Mouse (Mus musculus): ENCODE results near the gene Gmppb. TPM values are rescaled to one million over a fixed set of nuclear protein-coding genes. Genes with fewer than 3 reads are reported as not detected.
A peak's percentile ranks its signal among the peaks of the same experiment; 100 is the strongest.

Gene Gmppb
- polyA plus RNA-seq, 1 experiment from 2014 or later: 13.8 TPM

GRCm38 (mm10) chr9:108023216-108023615 lies 25.8 kb upstream of the Gmppb start:
- H3K27me3 ChIP-seq (ENCODE audit: control insufficient read depth, insufficient read depth, low read depth, low read length): no peaks in the 10 kb centered on the region
- no peak overlapping the region for H3K4me3 ChIP-seq (ENCODE audit: low read depth, low read length)
- no peak for ATAC-seq (ENCODE audit: low read depth)
- H3K4me2 ChIP-seq (ENCODE audit: low read depth, low read length): no peak overlapping the region
- 77% methylated on average over 3 of the region's 3 CpGs for WGBS (ENCODE audit: insufficient replicate concordance)
- no peaks in the 10 kb centered on the region for H3K9me3 ChIP-seq (replicated peaks; ENCODE audit: control insufficient read depth, low read length)
- H3K27ac ChIP-seq (ENCODE audit: low read length): no peak overlapping the region
- H3K4me1 ChIP-seq (ENCODE audit: control insufficient read depth, low read depth, low read length): peaks cover 8% of the 10 kb centered on the region
- H3K9ac ChIP-seq (ENCODE audit: low read depth, low read length): no peak overlapping the region
- H3K36me3 ChIP-seq (ENCODE audit: control insufficient read depth, insufficient read depth): peaks cover 37% of the 10 kb centered on the region

- H3K9me3 ChIP-seq (replicated peaks; ENCODE audit: control insufficient read depth, low read length): no peaks in the 10 kb centered on the region
- 87% methylated on average over 3 of the region's 3 CpGs for WGBS (ENCODE audit: insufficient replicate concordance)
- H3K4me3 ChIP-seq (ENCODE audit: low read depth, low read length): no peak overlapping the region
- ATAC-seq (ENCODE audit: low read depth): no peak
- H3K27ac ChIP-seq (ENCODE audit: low read length): no peak overlapping the region
- H3K4me2 ChIP-seq (ENCODE audit: low read depth, low read length): no peak overlapping the region
- peaks cover 41% of the 10 kb centered on the region for H3K36me3 ChIP-seq (ENCODE audit: control insufficient read depth, insufficient read depth)
- no peaks in the 10 kb centered on the region for H3K27me3 ChIP-seq (ENCODE audit: control insufficient read depth, insufficient read depth, low read depth, low read length)
- peaks cover 3% of the 10 kb centered on the region; the same call in 1 of the 2 replicates for H3K4me1 ChIP-seq (ENCODE audit: control insufficient read depth, low read depth, low read length)
- H3K9ac ChIP-seq (ENCODE audit: low read depth, low read length): no peak overlapping the region
Observed at GRCm38 (mm10) chr9:108026584-108026983, 22.5 kb upstream of the Gmppb start.

- no peak overlapping the region for H3K9ac ChIP-seq (ENCODE audit: low read depth, low read length)
- no peaks in the 10 kb centered on the region for H3K9me3 ChIP-seq (replicated peaks; ENCODE audit: control insufficient read depth, low read length)
- H3K4me3 ChIP-seq (ENCODE audit: low read depth, low read length): no peak overlapping the region
- no peak overlapping the region for H3K4me2 ChIP-seq (ENCODE audit: low read depth, low read length)
- ATAC-seq (ENCODE audit: low read depth): no peak
- H3K27me3 ChIP-seq (ENCODE audit: control insufficient read depth, insufficient read depth, low read depth, low read length): no peaks in the 10 kb centered on the region
- H3K4me1 ChIP-seq (ENCODE audit: control insufficient read depth, low read depth, low read length): no peaks in the 10 kb centered on the region
- H3K27ac ChIP-seq (ENCODE audit: low read length): no peak overlapping the region
- WGBS (ENCODE audit: insufficient replicate concordance): 89% methylated on average over 3 of the region's 3 CpGs
- H3K36me3 ChIP-seq (ENCODE audit: control insufficient read depth, insufficient read depth): peaks cover 52% of the 10 kb centered on the region
Observed at GRCm38 (mm10) chr9:108027867-108028266, 21.2 kb upstream of the Gmppb start.

- Histone ChIP-seq H3K27ac (ENCODE audit: low read length) (no peak overlapping the region), H3K27me3 (ENCODE audit: control insufficient read depth, insufficient read depth, low read depth, low read length) (no peaks in the 10 kb centered on the region), H3K4me2 (ENCODE audit: low read depth, low read length) (no peak overlapping the region), H3K4me1 (ENCODE audit: control insufficient read depth, low read depth, low read length) (no peaks in the 10 kb centered on the region), H3K9ac (ENCODE audit: low read depth, low read length) (no peak overlapping the region), H3K36me3 (ENCODE audit: control insufficient read depth, insufficient read depth) (peaks cover 50% of the 10 kb centered on the region), H3K9me3 (replicated peaks; ENCODE audit: control insufficient read depth, low read length) (no peaks in the 10 kb centered on the region), H3K4me3 (ENCODE audit: low read depth, low read length) (no peak overlapping the region)
- ATAC-seq (ENCODE audit: low read depth): no peak
- WGBS (ENCODE audit: insufficient replicate concordance): 90% methylated on average over 5 of the region's 5 CpGs
Observed at GRCm38 (mm10) chr9:108032126-108032525, 16.9 kb upstream of the Gmppb start.

GRCm38 (mm10) chr9:108035331-108036156 lies 13.5 kb upstream of the Gmppb start:
- 95% methylated on average over 2 of the region's 2 CpGs for whole genome bisulfite sequencing (ENCODE audit: insufficient replicate concordance)
- H3K4me3 ChIP-seq (ENCODE audit: low read depth, low read length): no peak overlapping the region
- ATAC-seq (ENCODE audit: low read depth): no peak
- H3K4me2 ChIP-seq (ENCODE audit: low read depth, low read length): no peak overlapping the region
- no peaks in the 10 kb centered on the region for H3K27me3 ChIP-seq (ENCODE audit: control insufficient read depth, insufficient read depth, low read depth, low read length)
- H3K9me3 ChIP-seq (replicated peaks; ENCODE audit: control insufficient read depth, low read length): no peaks in the 10 kb centered on the region
- no peaks in the 10 kb centered on the region for H3K4me1 ChIP-seq (ENCODE audit: control insufficient read depth, low read depth, low read length)
- H3K36me3 ChIP-seq (ENCODE audit: control insufficient read depth, insufficient read depth): peaks cover 52% of the 10 kb centered on the region
- H3K9ac ChIP-seq (ENCODE audit: low read depth, low read length): no peak overlapping the region
- no peak overlapping the region for H3K27ac ChIP-seq (ENCODE audit: low read length)

GRCm38 (mm10) chr9:108044751-108045492 lies 4.1 kb upstream of the Gmppb start:
- Histone ChIP-seq H3K27ac (ENCODE audit: low read length) (no peak overlapping the region), H3K4me2 (ENCODE audit: low read depth, low read length) (no peak overlapping the region), H3K27me3 (ENCODE audit: control insufficient read depth, insufficient read depth, low read depth, low read length) (no peaks in the 10 kb centered on the region), H3K36me3 (ENCODE audit: control insufficient read depth, insufficient read depth) (peaks cover 57% of the 10 kb centered on the region), H3K9me3 (replicated peaks; ENCODE audit: control insufficient read depth, low read length) (no peaks in the 10 kb centered on the region), H3K4me3 (ENCODE audit: low read depth, low read length) (no peak overlapping the region), H3K9ac (ENCODE audit: low read depth, low read length) (no peak overlapping the region), H3K4me1 (ENCODE audit: control insufficient read depth, low read depth, low read length) (peaks cover 31% of the 10 kb centered on the region)
- 89% methylated on average over 8 of the region's 8 CpGs for whole genome bisulfite sequencing (ENCODE audit: insufficient replicate concordance)
- no peak for ATAC-seq (ENCODE audit: low read depth)

- Histone ChIP-seq H3K4me3 (ENCODE audit: low read depth, low read length) (no peak overlapping the region), H3K36me3 (ENCODE audit: control insufficient read depth, insufficient read depth) (peaks cover 55% of the 10 kb centered on the region), H3K27me3 (ENCODE audit: control insufficient read depth, insufficient read depth, low read depth, low read length) (no peaks in the 10 kb centered on the region), H3K4me1 (ENCODE audit: control insufficient read depth, low read depth, low read length) (peaks cover 39% of the 10 kb centered on the region), H3K9me3 (replicated peaks; ENCODE audit: control insufficient read depth, low read length) (no peaks in the 10 kb centered on the region), H3K27ac (ENCODE audit: low read length) (no peak overlapping the region), H3K9ac (ENCODE audit: low read depth, low read length) (no peak overlapping the region), H3K4me2 (ENCODE audit: low read depth, low read length) (no peak overlapping the region)
- ATAC-seq (ENCODE audit: low read depth): no peak
- WGBS (ENCODE audit: insufficient replicate concordance): 75% methylated on average over 4 of the region's 4 CpGs
Observed at GRCm38 (mm10) chr9:108046582-108046981, 2.5 kb upstream of the Gmppb start.

- Histone ChIP-seq H3K4me1 (ENCODE audit: control insufficient read depth, low read depth, low read length) (peaks cover 42% of the 10 kb centered on the region), H3K27ac (ENCODE audit: low read length) (peak overlapping the region; percentile 89), H3K4me2 (ENCODE audit: low read depth, low read length) (peak overlapping the region; percentile 97), H3K9ac (ENCODE audit: low read depth, low read length) (peak overlapping the region; percentile 64), H3K9me3 (replicated peaks; ENCODE audit: control insufficient read depth, low read length) (no peaks in the 10 kb centered on the region), H3K36me3 (ENCODE audit: control insufficient read depth, insufficient read depth) (peaks cover 49% of the 10 kb centered on the region), H3K4me3 (ENCODE audit: low read depth, low read length) (peak overlapping the region; percentile 77), H3K27me3 (ENCODE audit: control insufficient read depth, insufficient read depth, low read depth, low read length) (no peaks in the 10 kb centered on the region)
- WGBS (ENCODE audit: insufficient replicate concordance): 31% methylated on average over 17 of the region's 17 CpGs
- ATAC-seq (ENCODE audit: low read depth): no peak
Observed at GRCm38 (mm10) chr9:108047601-108048565, 1.2 kb upstream of the Gmppb start.
